Mouse (Mus musculus): Measurements from ENCODE around the gene Anxa5. TPM values are rescaled to one million over a fixed set of nuclear protein-coding genes. Genes with fewer than 3 reads are reported as not detected.

Gene Anxa5
- 375 and 414 TPM in 2 replicates for polyA plus RNA-seq (2015; fragmentation: Nextera tagmentation; extraction: Ambion mirVana)

GRCm38 (mm10) chr3:36475532-36476087 lies at the start of gene Anxa5, which contains the start of gene 1810062G17Rik:
TSS of gene Anxa5 (minus strand) at chr3:36475894.
TSS of gene 1810062G17Rik (plus strand) at chr3:36475937.
- Histone ChIP-seq H3K27me3 (replicated peaks) (no peaks in the 10 kb centered on the region), H3K4me2 (peak within 1 kb of the TSS; percentile 80), H3K9ac (peak within 1 kb of the TSS; percentile 94), H3K4me1 (peaks cover 58% of the 10 kb centered on the region), H3K9me3 (no peaks in the 10 kb centered on the region), H3K36me3 (0 out of 2 replicates have a peak, but pooled peaks cover 4% of the 10 kb centered on the region), H3K4me3 (peak within 1 kb of the TSS; percentile 80), H3K27ac (replicated peaks) (peak within 1 kb of the TSS; percentile 96)
- ATAC-seq (ENCODE audit: extremely low read depth, insufficient number of reproducible peaks, low FRiP score, low TSS enrichment): peak; percentile 99
- under 1% methylated on average over 32 of the region's 32 CpGs for WGBS

GRCm38 (mm10) chr3:36524466-36524865 lies 48.8 kb upstream of the Anxa5 start:
- WGBS: 46% methylated on average over 3 of the region's 3 CpGs
- Histone ChIP-seq H3K27me3 (replicated peaks) (peaks cover 33% of the 10 kb centered on the region), H3K4me1 (peaks cover 19% of the 10 kb centered on the region; the same call in 1 of the 2 replicates), H3K9ac (no peak overlapping the region), H3K36me3 (no peaks in the 10 kb centered on the region), H3K27ac (replicated peaks) (no peak overlapping the region), H3K4me3 (no peak overlapping the region), H3K9me3 (no peaks in the 10 kb centered on the region), H3K4me2 (no peak overlapping the region)
- no peak for ATAC-seq (ENCODE audit: extremely low read depth, insufficient number of reproducible peaks, low FRiP score, low TSS enrichment)

- Histone ChIP-seq H3K27me3 (replicated peaks) (peaks cover 44% of the 10 kb centered on the region), H3K4me2 (peak overlapping the region; percentile 83), H3K4me3 (no peak overlapping the region), H3K27ac (replicated peaks) (no peak overlapping the region), H3K9me3 (no peaks in the 10 kb centered on the region), H3K36me3 (no peaks in the 10 kb centered on the region), H3K9ac (no peak overlapping the region), H3K4me1 (peaks cover 19% of the 10 kb centered on the region; the same call in 1 of the 2 replicates)
- WGBS: 23% methylated on average over 4 of the region's 4 CpGs
- ATAC-seq (ENCODE audit: extremely low read depth, insufficient number of reproducible peaks, low FRiP score, low TSS enrichment): no peak
These were observed 46.4 kb upstream of the Anxa5 start for GRCm38 (mm10) chr3:36522137-36522536.

- H3K27me3 ChIP-seq (replicated peaks): peaks cover 44% of the 10 kb centered on the region
- 2% methylated on average over 51 of the region's 51 CpGs for WGBS
- H3K9ac ChIP-seq: peak within 1 kb of the TSS; percentile 80
- no peaks in the 10 kb centered on the region for H3K9me3 ChIP-seq
- peak within 1 kb of the TSS; percentile 83 for H3K4me2 ChIP-seq
- H3K4me3 ChIP-seq: peak within 1 kb of the TSS; percentile 63
- H3K27ac ChIP-seq (replicated peaks): no peak within 1 kb of the TSS
- H3K36me3 ChIP-seq: no peaks in the 10 kb centered on the region
- ATAC-seq (ENCODE audit: extremely low read depth, insufficient number of reproducible peaks, low FRiP score, low TSS enrichment): no peak
- H3K4me1 ChIP-seq: peaks cover 19% of the 10 kb centered on the region; the same call in 1 of the 2 replicates
These were observed 45.7 kb upstream of the Anxa5 start, which contains the start of gene Gm11549 for GRCm38 (mm10) chr3:36521073-36522060. TSS of gene Gm11549 (minus strand) at chr3:36521813.

- H3K36me3 ChIP-seq: no peaks in the 10 kb centered on the region
- WGBS: 75% methylated on average over 9 of the region's 9 CpGs
- no peak for ATAC-seq (ENCODE audit: extremely low read depth, insufficient number of reproducible peaks, low FRiP score, low TSS enrichment)
- peaks cover 32% of the 10 kb centered on the region for H3K27me3 ChIP-seq (replicated peaks)
- H3K4me1 ChIP-seq: peaks cover 9% of the 10 kb centered on the region; the same call in 1 of the 2 replicates
- no peak overlapping the region for H3K4me3 ChIP-seq
- no peaks in the 10 kb centered on the region for H3K9me3 ChIP-seq
- H3K27ac ChIP-seq (replicated peaks): no peak overlapping the region
- H3K4me2 ChIP-seq: no peak overlapping the region
- no peak overlapping the region for H3K9ac ChIP-seq
These were observed 40.5 kb upstream of the Anxa5 start for GRCm38 (mm10) chr3:36516196-36516595.

- H3K9ac ChIP-seq: no peak overlapping the region
- WGBS: 70% methylated on average over 6 of the region's 6 CpGs
- H3K27me3 ChIP-seq (replicated peaks): peaks cover 3% of the 10 kb centered on the region; the same call in 1 of the 2 replicates
- H3K4me2 ChIP-seq: no peak overlapping the region
- H3K4me1 ChIP-seq: no peaks in the 10 kb centered on the region
- H3K27ac ChIP-seq (replicated peaks): no peak overlapping the region
- H3K4me3 ChIP-seq: no peak overlapping the region
- no peaks in the 10 kb centered on the region for H3K36me3 ChIP-seq
- no peak for ATAC-seq (ENCODE audit: extremely low read depth, insufficient number of reproducible peaks, low FRiP score, low TSS enrichment)
- H3K9me3 ChIP-seq: no peaks in the 10 kb centered on the region
These were observed 35.8 kb upstream of the Anxa5 start for GRCm38 (mm10) chr3:36511491-36511890.

- ATAC-seq (ENCODE audit: extremely low read depth, insufficient number of reproducible peaks, low FRiP score, low TSS enrichment): no peak
- 61% methylated on average over 10 of the region's 10 CpGs for whole genome bisulfite sequencing
- H3K36me3 ChIP-seq: no peaks in the 10 kb centered on the region
These were observed 30.4 kb upstream of the Anxa5 start for GRCm38 (mm10) chr3:36505809-36506735.

GRCm38 (mm10) chr3:36505306-36505705 lies 29.6 kb upstream of the Anxa5 start:
- Histone ChIP-seq H3K9ac (no peak overlapping the region), H3K27ac (replicated peaks) (no peak overlapping the region), H3K9me3 (no peaks in the 10 kb centered on the region), H3K36me3 (no peaks in the 10 kb centered on the region), H3K4me3 (no peak overlapping the region), H3K4me2 (no peak overlapping the region), H3K27me3 (replicated peaks) (no peaks in the 10 kb centered on the region), H3K4me1 (no peaks in the 10 kb centered on the region)
- ATAC-seq (ENCODE audit: extremely low read depth, insufficient number of reproducible peaks, low FRiP score, low TSS enrichment): no peak
- WGBS: 76% methylated on average over 8 of the region's 8 CpGs

More at GRCm38 (mm10) chr3:36505809-36506735, 30.4 kb upstream of the Anxa5 start:
- Histone ChIP-seq H3K27me3 (replicated peaks) (no peaks in the 10 kb centered on the region), H3K4me1 (no peaks in the 10 kb centered on the region), H3K4me3 (no peak overlapping the region), H3K27ac (replicated peaks) (no peak overlapping the region), H3K9ac (no peak overlapping the region), H3K4me2 (no peak overlapping the region), H3K9me3 (no peaks in the 10 kb centered on the region)

- no peaks in the 10 kb centered on the region for H3K27me3 ChIP-seq (replicated peaks)
- no peaks in the 10 kb centered on the region for H3K36me3 ChIP-seq
- no peak overlapping the region for H3K27ac ChIP-seq (replicated peaks)
- H3K9me3 ChIP-seq: no peaks in the 10 kb centered on the region
- no peak overlapping the region for H3K4me2 ChIP-seq
- peaks cover 2% of the 10 kb centered on the region; the same call in 1 of the 2 replicates for H3K4me1 ChIP-seq
- no peak overlapping the region for H3K4me3 ChIP-seq
- no peak overlapping the region for H3K9ac ChIP-seq
- ATAC-seq (ENCODE audit: extremely low read depth, insufficient number of reproducible peaks, low FRiP score, low TSS enrichment): no peak
- WGBS: 63% methylated on average over 7 of the region's 7 CpGs
These were observed 25.9 kb upstream of the Anxa5 start for GRCm38 (mm10) chr3:36501546-36501945.

- WGBS: 76% methylated on average over 8 of the region's 8 CpGs
- Histone ChIP-seq H3K4me2 (no peak overlapping the region), H3K9me3 (no peaks in the 10 kb centered on the region)
These were observed 25.3 kb upstream of the Anxa5 start for GRCm38 (mm10) chr3:36500976-36501375.

More at GRCm38 (mm10) chr3:36500976-36501375, 25.3 kb upstream of the Anxa5 start:
- Histone ChIP-seq H3K27me3 (replicated peaks) (no peaks in the 10 kb centered on the region), H3K9ac (no peak overlapping the region), H3K27ac (replicated peaks) (no peak overlapping the region), H3K4me1 (peaks cover 3% of the 10 kb centered on the region; the same call in 1 of the 2 replicates), H3K4me3 (no peak overlapping the region), H3K36me3 (no peaks in the 10 kb centered on the region)
- ATAC-seq (ENCODE audit: extremely low read depth, insufficient number of reproducible peaks, low FRiP score, low TSS enrichment): no peak

Measured in heart, embryonic 13.5 days (tissue).